Mouse (Mus musculus): ENCODE measurements at regions not wholly inside any gene's neighbourhood (a gene's known extent, or its start where the extent isn't known, plus 50 kb on each side); places are given as distances from the start of the nearest gene placed in this dataset.
A peak's percentile ranks its signal among the peaks of the same experiment; 100 is the strongest.

GRCm38 (mm10) chr17:51683318-51683717 is 149.8 kb downstream of the Satb1 start:
- DNase-seq (ENCODE audit: low spot score in 2 of 2): no peak

- DNase-seq (ENCODE audit: low spot score in 2 of 2): no peak
Measured at GRCm38 (mm10) chr17:51682368-51682767, 150.7 kb downstream of the Satb1 start.

- DNase-seq (ENCODE audit: low spot score in 2 of 2): no peak
Measured at GRCm38 (mm10) chr17:51677451-51677850, 155.6 kb downstream of the Satb1 start.

- no peak for DNase-seq (ENCODE audit: low spot score in 2 of 2)
Measured at GRCm38 (mm10) chr17:51658408-51658807, 174.7 kb downstream of the Satb1 start.

GRCm38 (mm10) chr17:51653881-51654280 is 179.2 kb downstream of the Satb1 start:
- no peak for DNase-seq (ENCODE audit: low spot score in 2 of 2)

GRCm38 (mm10) chr17:51651880-51652279 is 181.2 kb downstream of the Satb1 start:
- no peak for DNase-seq (ENCODE audit: low spot score in 2 of 2)

- no peak for DNase-seq (ENCODE audit: low spot score in 2 of 2)
Measured at GRCm38 (mm10) chr17:51649213-51649815, 183.8 kb downstream of the Satb1 start.

GRCm38 (mm10) chr17:51646416-51646815 is 186.7 kb downstream of the Satb1 start:
- DNase-seq (ENCODE audit: low spot score in 2 of 2): no peak

- no peak for DNase-seq (ENCODE audit: low spot score in 2 of 2)
Measured at GRCm38 (mm10) chr17:51645866-51646265, 187.2 kb downstream of the Satb1 start.

- no peak for DNase-seq (ENCODE audit: low spot score in 2 of 2)
Measured at GRCm38 (mm10) chr17:51642682-51643081, 190.4 kb downstream of the Satb1 start.

GRCm38 (mm10) chr17:51635913-51636312 is 197.2 kb downstream of the Satb1 start:
- no peak for DNase-seq (ENCODE audit: low spot score in 2 of 2)

GRCm38 (mm10) chr17:51631574-51631973 is 201.5 kb downstream of the Satb1 start:
- no peak for DNase-seq (ENCODE audit: low spot score in 2 of 2)

- no peak for DNase-seq (ENCODE audit: low spot score in 2 of 2)
Measured at GRCm38 (mm10) chr17:51620528-51620927, 212.6 kb downstream of the Satb1 start.

GRCm38 (mm10) chr17:51585263-51585662 is 247.8 kb downstream of the Satb1 start:
- DNase-seq (ENCODE audit: low spot score in 2 of 2): no peak

- no peak for DNase-seq (ENCODE audit: low spot score in 2 of 2)
Measured at GRCm38 (mm10) chr17:51583984-51584880, 248.9 kb downstream of the Satb1 start.

- DNase-seq (ENCODE audit: low spot score in 2 of 2): peak; percentile 27 to 40
Measured at GRCm38 (mm10) chr17:51583277-51583676, 249.8 kb downstream of the Satb1 start.

GRCm38 (mm10) chr17:51555854-51556253 is 277.2 kb downstream of the Satb1 start:
- DNase-seq (ENCODE audit: low spot score in 2 of 2): no peak

- DNase-seq (ENCODE audit: low spot score in 2 of 2): no peak
Measured at GRCm38 (mm10) chr17:51554446-51554845, 278.6 kb downstream of the Satb1 start.

GRCm38 (mm10) chr17:51552277-51553015 is 280.6 kb downstream of the Satb1 start:
- no peak for DNase-seq (ENCODE audit: low spot score in 2 of 2)

GRCm38 (mm10) chr17:51546999-51547398 is 286.1 kb downstream of the Satb1 start:
- peak; percentile 50 to 77 for DNase-seq (ENCODE audit: low spot score in 2 of 2)

- no peak for DNase-seq (ENCODE audit: low spot score in 2 of 2)
Measured at GRCm38 (mm10) chr17:51542544-51542943, 290.5 kb downstream of the Satb1 start.

GRCm38 (mm10) chr17:51534678-51535077 is 298.4 kb downstream of the Satb1 start:
- peak in 1 of 2 experiments; percentile 11 for DNase-seq (ENCODE audit: low spot score in 2 of 2)
